Mouse (Mus musculus): Measurements from ENCODE around the gene Pxylp1.

Pxylp1 gene

GRCm38 (mm10) chr9:96818822-96819481, 73.5 kb downstream of the Pxylp1 start:
- DNase-seq (ENCODE audit: low spot score): no peak

GRCm38 (mm10) chr9:96818128-96818821, 74.2 kb downstream of the Pxylp1 start:
- peak; percentile 17 for DNase-seq (ENCODE audit: low spot score)

- DNase-seq (ENCODE audit: low spot score): no peak
Measured at GRCm38 (mm10) chr9:96811996-96812395, 80.5 kb downstream of the Pxylp1 start.

- DNase-seq (ENCODE audit: low spot score): no peak
Measured at GRCm38 (mm10) chr9:96800131-96800825, 92.2 kb downstream of the Pxylp1 start.

- DNase-seq (ENCODE audit: low spot score): no peak
Measured at GRCm38 (mm10) chr9:96797311-96797710, 95.2 kb downstream of the Pxylp1 start.

GRCm38 (mm10) chr9:96795399-96795928, 97.0 kb downstream of the Pxylp1 start:
- no peak for DNase-seq (ENCODE audit: low spot score)

GRCm38 (mm10) chr9:96794601-96795000, 97.9 kb downstream of the Pxylp1 start:
- DNase-seq (ENCODE audit: low spot score): no peak

GRCm38 (mm10) chr9:96792543-96792942, 99.9 kb downstream of the Pxylp1 start:
- no peak for DNase-seq (ENCODE audit: low spot score)

GRCm38 (mm10) chr9:96790389-96791007, 102.0 kb downstream of the Pxylp1 start:
- DNase-seq (ENCODE audit: low spot score): no peak

- no peak for DNase-seq (ENCODE audit: low spot score)
Measured at GRCm38 (mm10) chr9:96789906-96790305, 102.6 kb downstream of the Pxylp1 start.

GRCm38 (mm10) chr9:96787797-96788196, 104.7 kb downstream of the Pxylp1 start:
- no peak for DNase-seq (ENCODE audit: low spot score)

- DNase-seq (ENCODE audit: low spot score): no peak
Measured at GRCm38 (mm10) chr9:96785871-96786342, 106.6 kb downstream of the Pxylp1 start.

GRCm38 (mm10) chr9:96785187-96785586, 107.3 kb downstream of the Pxylp1 start:
- no peak for DNase-seq (ENCODE audit: low spot score)

- no peak for DNase-seq (ENCODE audit: low spot score)
Measured at GRCm38 (mm10) chr9:96783667-96784066, 108.8 kb downstream of the Pxylp1 start.

- no peak for DNase-seq (ENCODE audit: low spot score)
Measured at GRCm38 (mm10) chr9:96783258-96783657, 109.2 kb downstream of the Pxylp1 start.

- no peak for DNase-seq (ENCODE audit: low spot score)
Measured at GRCm38 (mm10) chr9:96782062-96782461, 110.4 kb downstream of the Pxylp1 start.
